Mouse (Mus musculus) megakaryocyte, embryonic 14.5 days (primary cell): Measurements from ENCODE around the gene Prickle4. TPM values are rescaled to one million over a fixed set of nuclear protein-coding genes. Genes with fewer than 3 reads are reported as not detected.

ENCODE experiments used
- H3K27me3 ChIP-seq: replicated peaks from 2 replicates; pipeline ENCODE3; 2012; ENCODE audit warnings: inconsistent platforms
- H3K36me3 ChIP-seq: replicated peaks from 2 replicates; pipeline ENCODE3; 2012; ENCODE audit warnings: low read length, inconsistent platforms, mixed read lengths
- H3K4me1 ChIP-seq: 2 replicates; pipeline ENCODE4 v1.6.1; 2012; ENCODE audit warnings: inconsistent platforms
- H3K4me3 ChIP-seq: replicated peaks from 2 replicates; pipeline ENCODE3; 2012; ENCODE audit warnings: moderate library complexity, mild to moderate bottlenecking, inconsistent platforms
- H3K9me3 ChIP-seq: 2 replicates; pipeline ENCODE4 v1.6.1; 2012; ENCODE audit warnings: inconsistent platforms
- FLI1 ChIP-seq: IDR thresholded peaks from 2 replicates; pipeline ENCODE4 v1.6.1; 2012; ENCODE audit warnings: low read length, inconsistent platforms, mixed read lengths
- GATA1 ChIP-seq: IDR thresholded peaks from 3 replicates; pipeline ENCODE4 v1.6.1; 2012; ENCODE audit warnings: mixed read lengths, low read length, inconsistent platforms, borderline replicate concordance
- polyA plus RNA-seq: library from polyadenylated mRNA; stranded (reverse); fragments of >175 nt; gene quantifications from 2 replicates; pipeline ENCODE4 v1.2.3, GENCODE M21; 2012; ENCODE audit warnings: low replicate concordance; ENCODE audit not compliant: insufficient read depth

Gene Prickle4
- polyA plus RNA-seq, 1 experiment = 3.4 TPM

GRCm38 (mm10) chr17:47735553-47736100 lies 41.1 kb upstream of the Prickle4 start:
- Histone ChIP-seq H3K4me1 (peaks cover 28% of the 10 kb centered on the region), H3K9me3 (no peaks in the 10 kb centered on the region), H3K36me3 (no peaks in the 10 kb centered on the region), H3K27me3 (peaks cover 60% of the 10 kb centered on the region), H3K4me3 (no peak overlapping the region)
- TF ChIP-seq GATA1 (no peak), FLI1 (no peak)

- H3K4me1 ChIP-seq = peaks cover 4% of the 10 kb centered on the region; the same call in 1 of the 2 replicates
- TF ChIP-seq GATA1 = no peak
- no peak for TF ChIP-seq FLI1
Observed at GRCm38 (mm10) chr17:47730633-47731575, 36.4 kb upstream of the Prickle4 start.

GRCm38 (mm10) chr17:47726566-47726965 lies 32.0 kb upstream of the Prickle4 start, which contains the start of gene Pgc:
Gene Pgc (plus strand): TSS chr17:47726842.
- Histone ChIP-seq H3K27me3 (peaks cover 60% of the 10 kb centered on the region), H3K4me3 (no peak within 1 kb of the TSS), H3K9me3 (no peaks in the 10 kb centered on the region), H3K36me3 (no peaks in the 10 kb centered on the region), H3K4me1 (no peaks in the 10 kb centered on the region)
- TF ChIP-seq FLI1 (no peak), GATA1 (no peak)

More at GRCm38 (mm10) chr17:47730633-47731575, 36.4 kb upstream of the Prickle4 start:
- no peaks in the 10 kb centered on the region for H3K36me3 ChIP-seq
- peaks cover 68% of the 10 kb centered on the region for H3K27me3 ChIP-seq
- H3K4me3 ChIP-seq = no peak overlapping the region
- no peaks in the 10 kb centered on the region for H3K9me3 ChIP-seq

- no peaks in the 10 kb centered on the region for H3K36me3 ChIP-seq
- no peak overlapping the region for H3K4me3 ChIP-seq
- peaks cover 43% of the 10 kb centered on the region for H3K27me3 ChIP-seq
- TF ChIP-seq GATA1 (no peak), FLI1 (no peak)
- H3K9me3 ChIP-seq = no peaks in the 10 kb centered on the region
- H3K4me1 ChIP-seq = peaks cover 8% of the 10 kb centered on the region
Observed at GRCm38 (mm10) chr17:47721183-47721582, 26.6 kb upstream of the Prickle4 start.

- Histone ChIP-seq H3K4me1 (peaks cover 10% of the 10 kb centered on the region), H3K4me3 (no peak overlapping the region), H3K9me3 (no peaks in the 10 kb centered on the region), H3K27me3 (peaks cover 62% of the 10 kb centered on the region), H3K36me3 (no peaks in the 10 kb centered on the region)
- TF ChIP-seq FLI1 = no peak
Observed at GRCm38 (mm10) chr17:47715037-47715436, 20.5 kb upstream of the Prickle4 start.

GRCm38 (mm10) chr17:47712889-47713571 lies 18.5 kb upstream of the Prickle4 start:
- peaks cover 59% of the 10 kb centered on the region for H3K27me3 ChIP-seq
- H3K4me1 ChIP-seq = peaks cover 18% of the 10 kb centered on the region
- TF ChIP-seq FLI1 (no peak), GATA1 (no peak)

GRCm38 (mm10) chr17:47711883-47712282 lies 17.3 kb upstream of the Prickle4 start:
- TF ChIP-seq FLI1 = no peak
- TF ChIP-seq GATA1 = no peak
- no peak overlapping the region for H3K4me3 ChIP-seq
- no peaks in the 10 kb centered on the region for H3K36me3 ChIP-seq
- H3K4me1 ChIP-seq = peaks cover 18% of the 10 kb centered on the region
- H3K9me3 ChIP-seq = no peaks in the 10 kb centered on the region
- H3K27me3 ChIP-seq = peaks cover 66% of the 10 kb centered on the region

More at GRCm38 (mm10) chr17:47712889-47713571, 18.5 kb upstream of the Prickle4 start:
- H3K36me3 ChIP-seq = no peaks in the 10 kb centered on the region
- H3K4me3 ChIP-seq = no peak overlapping the region
- H3K9me3 ChIP-seq = no peaks in the 10 kb centered on the region

GRCm38 (mm10) chr17:47710036-47710435 lies 15.5 kb upstream of the Prickle4 start:
- Histone ChIP-seq H3K27me3 (peaks cover 71% of the 10 kb centered on the region), H3K9me3 (no peaks in the 10 kb centered on the region), H3K4me3 (no peak overlapping the region), H3K4me1 (peaks cover 9% of the 10 kb centered on the region), H3K36me3 (no peaks in the 10 kb centered on the region)
- TF ChIP-seq FLI1 (no peak), GATA1 (no peak)

- H3K36me3 ChIP-seq = no peaks in the 10 kb centered on the region
- no peak overlapping the region for H3K4me3 ChIP-seq
- H3K4me1 ChIP-seq = peaks cover 9% of the 10 kb centered on the region
- no peak for TF ChIP-seq GATA1
- TF ChIP-seq FLI1 = no peak
- H3K27me3 ChIP-seq = peaks cover 75% of the 10 kb centered on the region
- H3K9me3 ChIP-seq = no peaks in the 10 kb centered on the region
Observed at GRCm38 (mm10) chr17:47708972-47709371, 14.4 kb upstream of the Prickle4 start.
